Mouse (Mus musculus) small intestine, adult 2 months (tissue): ENCODE results near the gene Nlgn2.

ENCODE experiments used
- CTCF ChIP-seq: fragments of 200-500 bp; IDR thresholded peaks from 2 replicates; pipeline ENCODE4 v1.5.1; 2012; ENCODE audit warnings: low read depth, mild to moderate bottlenecking, control low read depth, inconsistent platforms, low read length, moderate library complexity, mixed read lengths; ENCODE audit not compliant: insufficient replicate concordance, insufficient read length; ENCODE audit errors: extremely low read depth
- POLR2A ChIP-seq: fragments of 200-500 bp; IDR thresholded peaks from 2 replicates; pipeline ENCODE4 v1.6.1; 2012; ENCODE audit warnings: low read depth, mild to moderate bottlenecking, control low read depth, inconsistent platforms, low read length, moderate library complexity

DNA sequence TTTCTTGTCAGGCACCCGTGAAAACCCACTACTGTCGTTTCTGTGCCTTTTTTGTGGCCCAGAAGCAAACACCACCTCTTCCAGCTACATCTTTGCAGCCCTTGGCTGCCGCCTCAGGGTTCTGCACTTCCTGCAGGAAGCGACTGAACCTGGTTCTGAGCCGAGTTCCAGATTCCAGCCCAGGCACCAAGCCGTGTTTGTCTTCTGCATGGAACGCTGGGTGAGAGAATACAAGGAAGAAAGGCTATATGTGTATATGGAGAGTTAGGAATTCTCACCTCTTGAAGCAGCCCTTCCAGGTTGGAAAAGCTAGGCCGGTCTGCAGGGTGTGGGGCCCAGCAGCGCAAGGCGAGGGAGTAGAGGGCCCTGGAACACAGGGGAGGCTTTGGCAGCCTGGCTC, 17.1 kb upstream of the Nlgn2 start:
- no peak for TF ChIP-seq CTCF
- no peak for TF ChIP-seq POLR2A
